Comparison of ENCODE assay signal across 8 mouse cellular contexts in genomic region chr10:60827266-60827665, GRCm38 (mm10). TPM values are rescaled to one million over a fixed set of nuclear protein-coding genes. Genes with fewer than 3 reads are reported as not detected.
DNase-seq lines count a peak whose midpoint lies in the region; ATAC-seq lines count a peak whose summit lies in the region.

No protein-coding gene starts in this region.

- H3K4me3 ChIP-seq in heart, embryonic 16.5 days (ENCODE audit: low read length): peak overlapping the region; percentile 71
- peak overlapping the region; percentile 77 for H3K4me3 ChIP-seq in limb, embryonic 13.5 days

- 19% methylated on average over 5 of the region's 5 CpGs for WGBS in heart, embryonic 16.5 days
- 18% methylated on average over 5 of the region's 5 CpGs for WGBS in limb, embryonic 13.5 days

- DNase-seq in left cerebral cortex, adult 18-20 months (ENCODE audit: low spot score in 2 of 2): peak; percentile 36
- no peak for DNase-seq in left cerebral cortex, adult 11 months (ENCODE audit: low spot score)
- peak; percentile 81 to 84 for DNase-seq in cerebellum, adult 18-20 months
- DNase-seq in urinary bladder, postnatal 4 days (ENCODE audit: low spot score in 2 of 2): no peak
- no peak for DNase-seq in urinary bladder, postnatal 10 days (ENCODE audit: low spot score)
- DNase-seq in gastrocnemius, postnatal 10 days: no peak

- peak overlapping the region; percentile 77 for H3K9ac ChIP-seq in heart, embryonic 16.5 days (ENCODE audit: low read length)
- H3K9ac ChIP-seq in limb, embryonic 13.5 days: peak overlapping the region; percentile 63

- H3K4me1 ChIP-seq in heart, embryonic 16.5 days (ENCODE audit: control insufficient read depth, insufficient read depth, low read length): peaks cover 55% of the 10 kb centered on the region
- H3K4me1 ChIP-seq in limb, embryonic 13.5 days: peaks cover 93% of the 10 kb centered on the region

- no peaks in the 10 kb centered on the region for H3K36me3 ChIP-seq in heart, embryonic 16.5 days (ENCODE audit: control insufficient read depth, insufficient read depth)
- no peaks in the 10 kb centered on the region for H3K36me3 ChIP-seq in limb, embryonic 13.5 days

- H3K4me2 ChIP-seq in heart, embryonic 16.5 days (ENCODE audit: low read depth, low read length): peak overlapping the region; percentile 91
- H3K4me2 ChIP-seq in limb, embryonic 13.5 days (replicated peaks): peak overlapping the region; percentile 94

- H3K27me3 ChIP-seq in heart, embryonic 16.5 days (ENCODE audit: control insufficient read depth, insufficient read depth, low read length): peaks cover 3% of the 10 kb centered on the region; the same call in 1 of the 2 replicates
- H3K27me3 ChIP-seq in limb, embryonic 13.5 days: peaks cover 20% of the 10 kb centered on the region

- H3K27ac ChIP-seq in heart, embryonic 16.5 days (ENCODE audit: low read length): peak overlapping the region; percentile 40
- H3K27ac ChIP-seq in limb, embryonic 13.5 days: no peak overlapping the region

- no peak for ATAC-seq in heart, embryonic 16.5 days (replicated peaks; ENCODE audit: extremely low read depth, insufficient read depth, low FRiP score)
- ATAC-seq in limb, embryonic 13.5 days (ENCODE audit: low FRiP score, low read depth): no peak

- no peaks in the 10 kb centered on the region for H3K9me3 ChIP-seq in heart, embryonic 16.5 days (replicated peaks; ENCODE audit: control insufficient read depth, low read length)
- no peaks in the 10 kb centered on the region for H3K9me3 ChIP-seq in limb, embryonic 13.5 days

RNA-seq across cellular contexts. Expression of gene Unc5b, which starts 4.1 kb away (rescaled TPM):
- 10 to 100 TPM in 1 of 2 experiments, 1 to 10 TPM in 1; 9.3 to 10.3 TPM for total RNA-seq in left cerebral cortex, adult 18-20 months (2021)
- 10.0 and 12.5 TPM in 2 replicates for polyA plus RNA-seq in heart, embryonic 16.5 days (2015; fragmentation: Nextera tagmentation; extraction: Ambion mirVana)
- 8.1 and 8.3 TPM in 2 replicates for polyA plus RNA-seq in limb, embryonic 13.5 days (2015; fragmentation: Nextera tagmentation; extraction: Ambion mirVana)
- total RNA-seq in gastrocnemius, postnatal 10 days (2021): 10 to 100 TPM; 12.1 to 20.3 TPM

Comparison
In these comparisons a context has a peak if more than half of its experiments do, and no peak if none do; other contexts are left out.
1. DNase-seq: peak in left cerebral cortex, adult 18-20 months (2 of 2) and cerebellum, adult 18-20 months (2 of 2); none in left cerebral cortex, adult 11 months (single experiment), urinary bladder, postnatal 4 days (0 of 2), urinary bladder, postnatal 10 days (single experiment) and gastrocnemius, postnatal 10 days (single experiment).